Mouse (Mus musculus) left cerebral cortex, postnatal 10 days (tissue): ENCODE data around the gene Cyb5r1. TPM values are rescaled to one million over a fixed set of nuclear protein-coding genes. Genes with fewer than 3 reads are reported as not detected.
"Not testable (repeated sequence)": the region's sequence is repeated elsewhere in the genome, so short reads cannot be mapped to it uniquely, and the experiment has no call there.

Experiments used
- DNase-seq, 2 experiments: peaks; one replicate each; pipeline ENCODE4 v3.0.0; 2021 to 2022; ENCODE audit warnings: low spot score in 2 of 2, mixed read lengths in 1 of 2; ENCODE audit errors: extremely low spot score in 1 of 2
- intact Hi-C: fragments of 180-260 bp; cut with DNase I; formaldehyde crosslinking; loops from one replicate; pipeline ENCODE4 v1.15.1; 2025
- total RNA-seq, 2 experiments: library from RNA; stranded (reverse); gene quantifications; 2 replicates each; pipeline ENCODE4 v1.2.3; 2021

The Cyb5r1 gene
- total RNA-seq, 2 experiments from 2014 or later = 20.4 to 24.1 TPM

GRCm38 (mm10) chr1:134408080-134408479 lies 2.7 kb downstream of the Cyb5r1 start:
- no peak for DNase-seq
- intact Hi-C loops = no loop called here

GRCm38 (mm10) chr1:134411706-134412629 lies 6.6 kb downstream of the Cyb5r1 start:
- intact Hi-C loops = no loop called here

GRCm38 (mm10) chr1:134414038-134414437 lies 8.7 kb downstream of the Cyb5r1 start:
- intact Hi-C loops = no loop called here

More at GRCm38 (mm10) chr1:134411706-134412629, 6.6 kb downstream of the Cyb5r1 start:
- no peak for DNase-seq

GRCm38 (mm10) chr1:134414501-134415167 lies 9.3 kb downstream of the Cyb5r1 start:
- intact Hi-C loops = loop anchor here (5.0 kb wide), 1 partner anchor 52 kb away; the partner anchor contains the start of gene Tmem183a
- DNase-seq = no peak

More at GRCm38 (mm10) chr1:134414038-134414437, 8.7 kb downstream of the Cyb5r1 start:
- no peak for DNase-seq

GRCm38 (mm10) chr1:134415168-134415831 lies 9.9 kb downstream of the Cyb5r1 start, which contains the start of gene Adipor1:
Adipor1 (plus strand) TSS chr1:134415378.
- intact Hi-C loops = loop anchor here (5.0 kb wide), 1 partner anchor 53 kb away; the partner anchor contains the start of gene Tmem183a
- peak; percentile 97 to 99 for DNase-seq

- intact Hi-C loops = loop anchor here (5.0 kb wide), 1 partner anchor 56 kb away; the partner anchor contains the start of gene Tmem183a
- DNase-seq = no peak
These were observed 13.1 kb downstream of the Cyb5r1 start for GRCm38 (mm10) chr1:134418414-134418975.

- DNase-seq = no peak
- intact Hi-C loops = loop anchor here (5.0 kb wide), 1 partner anchor 57 kb away; the partner anchor contains the start of gene Tmem183a
These were observed 13.8 kb downstream of the Cyb5r1 start for GRCm38 (mm10) chr1:134419176-134419575.

GRCm38 (mm10) chr1:134419751-134420458 lies 14.5 kb downstream of the Cyb5r1 start:
- intact Hi-C loops = loop anchor here (5.0 kb wide), 1 partner anchor 58 kb away; the partner anchor contains the start of gene Tmem183a
- peak in 1 of 2 experiments; percentile 44 for DNase-seq

- intact Hi-C loops = no loop called here
- no peak for DNase-seq
These were observed 18.6 kb downstream of the Cyb5r1 start for GRCm38 (mm10) chr1:134423911-134424310.

- no peak for DNase-seq
These were observed 20.9 kb downstream of the Cyb5r1 start for GRCm38 (mm10) chr1:134426289-134426688.

GRCm38 (mm10) chr1:134433002-134433401 lies 27.6 kb downstream of the Cyb5r1 start:
- no peak for DNase-seq
- intact Hi-C loops = loop anchor here (5.0 kb wide), 1 partner anchor 34 kb away; no protein-coding TSS in a partner anchor

More at GRCm38 (mm10) chr1:134426289-134426688, 20.9 kb downstream of the Cyb5r1 start:
- intact Hi-C loops = no loop called here

GRCm38 (mm10) chr1:134433473-134433872 lies 28.1 kb downstream of the Cyb5r1 start:
- DNase-seq = no peak
- intact Hi-C loops = loop anchor here (5.0 kb wide), 1 partner anchor 34 kb away; no protein-coding TSS in a partner anchor

- intact Hi-C loops = no loop called here
- peak in 1 of 2 experiments; percentile 50 for DNase-seq
These were observed 30.1 kb downstream of the Cyb5r1 start for GRCm38 (mm10) chr1:134435414-134435813.

- intact Hi-C loops = no loop called here
- DNase-seq = no peak
These were observed 35.1 kb downstream of the Cyb5r1 start for GRCm38 (mm10) chr1:134440437-134440836.

GRCm38 (mm10) chr1:134441737-134442136 lies 36.4 kb downstream of the Cyb5r1 start:
- intact Hi-C loops = not testable (repeated sequence)

GRCm38 (mm10) chr1:134442394-134442793 lies 37.0 kb downstream of the Cyb5r1 start:
- no peak for DNase-seq
- intact Hi-C loops = no loop called here

More at GRCm38 (mm10) chr1:134441737-134442136, 36.4 kb downstream of the Cyb5r1 start:
- not testable (repeated sequence) for DNase-seq

- intact Hi-C loops, DNase-seq: not testable (repeated sequence)
These were observed 37.9 kb downstream of the Cyb5r1 start for GRCm38 (mm10) chr1:134443288-134443687.
